Mouse (Mus musculus): ENCODE measurements around the gene Ppp1r36. TPM values are rescaled to one million over a fixed set of nuclear protein-coding genes. Genes with fewer than 3 reads are reported as not detected.

Gene Ppp1r36
- polyA plus RNA-seq, 1 experiment from 2014 or later: 7.5 TPM

DNA sequence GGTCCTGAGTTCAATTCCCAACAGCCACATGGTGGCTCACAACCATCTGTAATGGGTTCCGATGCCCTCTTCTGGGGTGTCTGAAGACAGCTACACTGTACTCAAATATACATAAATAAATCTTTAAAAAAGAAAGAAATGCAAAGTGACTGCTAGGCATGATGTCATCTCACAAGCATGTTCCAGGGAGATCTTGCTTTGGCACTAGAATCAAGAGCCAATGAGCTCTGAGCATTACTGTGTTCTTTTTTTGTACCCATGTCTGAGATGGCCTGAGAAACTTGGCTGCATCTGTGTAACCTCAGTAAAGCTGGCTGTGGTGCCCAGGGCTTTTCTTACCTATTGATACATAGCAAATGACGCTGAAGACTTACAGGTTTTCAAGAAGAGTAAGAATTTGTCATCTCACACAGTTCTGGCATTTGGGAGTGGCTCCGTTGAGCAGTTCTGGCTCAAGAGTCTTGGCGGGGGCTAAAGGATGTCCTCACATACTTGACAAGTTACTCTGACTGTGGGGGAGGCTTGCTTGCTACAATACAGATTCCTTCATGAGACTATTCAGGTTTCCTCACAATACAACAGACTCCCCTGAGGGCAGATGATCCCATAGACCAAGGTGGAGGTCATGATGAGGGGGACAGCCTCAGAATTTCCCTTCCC lies 62.6 kb downstream of the Ppp1r36 start:
- no peak overlapping the region for H3K4me3 ChIP-seq (replicated peaks; ENCODE audit: low read depth, low read length)
- DNase-seq (ENCODE audit: low spot score): no peak

DNA sequence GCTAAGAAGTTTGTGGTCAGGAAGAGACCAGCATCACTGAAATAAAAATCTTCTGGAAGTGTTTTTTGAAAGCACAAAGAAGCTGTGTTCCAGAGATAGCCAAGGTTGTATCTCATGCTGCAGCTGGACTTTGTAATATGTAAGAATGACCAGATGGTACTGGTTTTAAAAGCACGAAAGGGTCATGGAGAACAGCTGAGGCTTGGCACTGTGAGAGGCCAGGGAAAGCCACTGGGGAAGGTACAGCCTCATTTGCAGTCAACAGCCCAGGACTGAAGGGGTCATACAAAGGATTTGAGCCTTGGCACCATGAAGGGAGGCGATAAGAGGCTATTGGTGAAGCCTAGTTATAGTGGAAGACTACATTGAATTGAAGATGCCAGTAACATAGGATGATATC lies 65.1 kb downstream of the Ppp1r36 start:
- H3K4me1 ChIP-seq (replicated peaks; ENCODE audit: insufficient read depth, low read length): peaks cover 11% of the 10 kb centered on the region; the same call in 1 of the 2 replicates
- no peak overlapping the region for H3K27ac ChIP-seq
- no peak for ATAC-seq (replicated peaks; ENCODE audit: low FRiP score, low read depth)
- no peak overlapping the region for H3K9ac ChIP-seq (ENCODE audit: low read depth, low read length)
- H3K4me3 ChIP-seq (replicated peaks; ENCODE audit: low read depth, low read length): no peak overlapping the region
- no peaks in the 10 kb centered on the region for H3K9me3 ChIP-seq (replicated peaks; ENCODE audit: low read length)
- H3K4me2 ChIP-seq (ENCODE audit: low read length): no peak overlapping the region
- DNase-seq (ENCODE audit: low spot score): no peak
- TF ChIP-seq CTCF (IDR thresholded peaks at IDR 0.05; ENCODE audit: low read depth): no peak
- WGBS: 79% methylated on average over 2 of the region's 2 CpGs
- H3K27me3 ChIP-seq (ENCODE audit: insufficient read depth, low read length): no peaks in the 10 kb centered on the region
- no peaks in the 10 kb centered on the region for H3K36me3 ChIP-seq (ENCODE audit: insufficient read depth, low read length)

More for the DNA sequence above, 62.6 kb downstream of the Ppp1r36 start:
- Histone ChIP-seq H3K36me3 (ENCODE audit: insufficient read depth, low read length) (no peaks in the 10 kb centered on the region), H3K27me3 (ENCODE audit: insufficient read depth, low read length) (no peaks in the 10 kb centered on the region), H3K9me3 (replicated peaks; ENCODE audit: low read length) (no peaks in the 10 kb centered on the region), H3K4me1 (replicated peaks; ENCODE audit: insufficient read depth, low read length) (peaks cover 9% of the 10 kb centered on the region; the same call in 1 of the 2 replicates), H3K27ac (no peak overlapping the region), H3K9ac (ENCODE audit: low read depth, low read length) (no peak overlapping the region), H3K4me2 (ENCODE audit: low read length) (no peak overlapping the region)
- WGBS: 67% methylated on average over 4 of the region's 4 CpGs
- TF ChIP-seq CTCF (IDR thresholded peaks at IDR 0.05; ENCODE audit: low read depth): no peak
- no peak for ATAC-seq (replicated peaks; ENCODE audit: low FRiP score, low read depth)

DNA sequence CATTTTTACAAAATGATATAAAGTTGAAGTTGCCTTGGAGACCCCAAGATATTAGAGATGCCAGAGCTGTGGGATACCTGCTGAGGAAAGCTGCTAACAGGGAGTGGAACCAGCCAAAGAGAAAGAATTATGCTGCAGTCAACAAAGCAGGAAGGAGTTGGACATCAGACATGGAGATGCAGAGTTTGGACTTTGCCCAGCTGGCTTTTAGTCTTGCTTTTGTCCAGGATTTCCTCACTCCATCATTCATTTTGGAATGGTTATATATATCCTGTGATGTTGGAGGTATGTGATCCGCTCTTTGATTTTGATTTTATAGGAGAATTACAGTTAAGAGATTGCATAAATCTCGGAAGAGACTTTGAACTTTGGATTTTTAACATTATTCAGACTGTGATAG lies 65.6 kb downstream of the Ppp1r36 start:
- H3K27me3 ChIP-seq (ENCODE audit: insufficient read depth, low read length): no peaks in the 10 kb centered on the region
- H3K4me2 ChIP-seq (ENCODE audit: low read length): no peak overlapping the region
- H3K4me3 ChIP-seq (replicated peaks; ENCODE audit: low read depth, low read length): no peak overlapping the region
- no peaks in the 10 kb centered on the region for H3K36me3 ChIP-seq (ENCODE audit: insufficient read depth, low read length)
- ATAC-seq (replicated peaks; ENCODE audit: low FRiP score, low read depth): no peak
- no peaks in the 10 kb centered on the region for H3K9me3 ChIP-seq (replicated peaks; ENCODE audit: low read length)
- no peak overlapping the region for H3K27ac ChIP-seq
- WGBS: 73% methylated on average over 2 of the region's 2 CpGs
- peaks cover 11% of the 10 kb centered on the region; the same call in 1 of the 2 replicates for H3K4me1 ChIP-seq (replicated peaks; ENCODE audit: insufficient read depth, low read length)
- no peak for DNase-seq (ENCODE audit: low spot score)
- H3K9ac ChIP-seq (ENCODE audit: low read depth, low read length): no peak overlapping the region
- TF ChIP-seq CTCF (IDR thresholded peaks at IDR 0.05; ENCODE audit: low read depth): no peak

DNA sequence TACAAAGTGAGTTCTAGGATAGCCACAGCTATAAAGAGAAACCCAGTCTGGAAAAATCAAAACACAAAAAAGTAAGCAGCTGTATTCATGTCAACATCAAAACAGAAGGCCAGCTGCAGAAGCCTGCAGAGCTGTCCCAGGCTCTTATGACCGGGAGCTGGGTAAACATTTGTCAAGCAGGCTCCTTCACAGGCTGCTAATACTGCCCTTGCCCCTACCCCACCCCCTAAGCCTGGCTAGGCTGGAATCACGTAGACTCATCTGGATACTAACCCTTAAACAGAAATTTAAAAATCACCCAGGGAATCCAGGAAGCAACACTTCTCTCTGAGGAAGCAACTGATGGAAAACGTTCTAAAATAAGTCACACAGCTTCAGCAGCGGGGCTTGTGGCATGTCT lies 67.5 kb downstream of the Ppp1r36 start:
- Histone ChIP-seq H3K4me3 (replicated peaks; ENCODE audit: low read depth, low read length) (no peak overlapping the region), H3K27me3 (ENCODE audit: insufficient read depth, low read length) (no peaks in the 10 kb centered on the region), H3K9me3 (replicated peaks; ENCODE audit: low read length) (no peaks in the 10 kb centered on the region), H3K36me3 (ENCODE audit: insufficient read depth, low read length) (no peaks in the 10 kb centered on the region), H3K4me2 (ENCODE audit: low read length) (no peak overlapping the region), H3K9ac (ENCODE audit: low read depth, low read length) (no peak overlapping the region), H3K4me1 (replicated peaks; ENCODE audit: insufficient read depth, low read length) (peaks cover 6% of the 10 kb centered on the region; the same call in 1 of the 2 replicates), H3K27ac (0 out of 2 replicates have a peak overlapping the region, but pooled peaks have one; percentile 1)
- 17% methylated on average over 4 of the region's 4 CpGs for WGBS
- no peak for ATAC-seq (replicated peaks; ENCODE audit: low FRiP score, low read depth)
- DNase-seq (ENCODE audit: low spot score): no peak
- no peak for TF ChIP-seq CTCF (IDR thresholded peaks at IDR 0.05; ENCODE audit: low read depth)

DNA sequence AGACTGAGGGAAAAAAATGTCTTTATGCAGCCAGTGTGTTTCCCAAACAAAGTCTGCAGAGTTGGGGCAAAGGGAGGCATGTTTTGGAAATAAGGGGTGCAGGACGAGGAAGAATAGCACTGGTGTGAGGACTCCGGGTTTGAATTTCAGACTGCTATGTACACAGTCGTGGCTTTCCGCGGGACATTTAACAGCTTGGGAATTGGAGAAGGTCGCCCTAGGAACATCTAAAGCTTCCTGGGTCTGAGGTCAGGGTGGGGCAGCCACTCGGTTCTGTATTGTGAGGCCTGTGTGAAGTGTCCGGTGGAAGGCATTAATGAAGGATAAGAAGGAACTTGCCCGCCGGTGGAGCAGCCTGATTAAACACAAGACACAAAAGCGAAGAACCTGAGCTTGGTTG lies 68.0 kb downstream of the Ppp1r36 start:
- H3K36me3 ChIP-seq (ENCODE audit: insufficient read depth, low read length): no peaks in the 10 kb centered on the region
- H3K9ac ChIP-seq (ENCODE audit: low read depth, low read length): no peak overlapping the region
- H3K27ac ChIP-seq: 0 out of 2 replicates have a peak overlapping the region, but pooled peaks have one; percentile 1
- no peak for TF ChIP-seq CTCF (IDR thresholded peaks at IDR 0.05; ENCODE audit: low read depth)
- no peak overlapping the region for H3K4me2 ChIP-seq (ENCODE audit: low read length)
- ATAC-seq (replicated peaks; ENCODE audit: low FRiP score, low read depth) (no peak), DNase-seq (ENCODE audit: low spot score) (no peak)
- WGBS: 28% methylated on average over 11 of the region's 11 CpGs
- peaks cover 6% of the 10 kb centered on the region; the same call in 1 of the 2 replicates for H3K4me1 ChIP-seq (replicated peaks; ENCODE audit: insufficient read depth, low read length)
- H3K27me3 ChIP-seq (ENCODE audit: insufficient read depth, low read length): no peaks in the 10 kb centered on the region
- H3K9me3 ChIP-seq (replicated peaks; ENCODE audit: low read length): no peaks in the 10 kb centered on the region
- no peak overlapping the region for H3K4me3 ChIP-seq (replicated peaks; ENCODE audit: low read depth, low read length)

DNA sequence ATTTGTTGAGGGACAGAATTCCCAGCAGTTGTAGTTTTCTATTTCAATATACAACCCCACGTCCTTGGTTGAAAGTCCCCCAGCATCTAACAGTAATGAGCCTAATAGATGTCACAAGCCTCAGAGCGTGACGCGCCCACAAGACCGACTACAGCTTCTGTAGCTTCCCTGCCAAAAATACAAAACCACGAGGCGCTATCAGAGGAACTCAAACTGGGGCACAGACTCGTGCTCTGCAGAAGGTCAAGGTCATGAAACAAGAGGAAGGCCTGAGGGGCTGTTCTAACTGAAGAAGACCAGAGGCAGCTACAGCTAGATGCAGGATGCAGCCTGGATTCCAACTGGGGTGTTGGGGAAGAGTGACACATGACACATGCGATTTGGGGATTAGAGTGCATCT lies 69.6 kb downstream of the Ppp1r36 start:
- ATAC-seq (replicated peaks; ENCODE audit: low FRiP score, low read depth): no peak
- TF ChIP-seq CTCF (IDR thresholded peaks at IDR 0.05; ENCODE audit: low read depth): no peak
- WGBS: 60% methylated on average over 9 of the region's 9 CpGs

More for the DNA sequence above, 69.6 kb downstream of the Ppp1r36 start:
- Histone ChIP-seq H3K9me3 (replicated peaks; ENCODE audit: low read length) (no peaks in the 10 kb centered on the region), H3K27me3 (ENCODE audit: insufficient read depth, low read length) (no peaks in the 10 kb centered on the region), H3K36me3 (ENCODE audit: insufficient read depth, low read length) (no peaks in the 10 kb centered on the region), H3K9ac (ENCODE audit: low read depth, low read length) (no peak overlapping the region), H3K4me2 (ENCODE audit: low read length) (no peak overlapping the region), H3K4me3 (replicated peaks; ENCODE audit: low read depth, low read length) (no peak overlapping the region), H3K4me1 (replicated peaks; ENCODE audit: insufficient read depth, low read length) (peaks cover 6% of the 10 kb centered on the region; the same call in 1 of the 2 replicates), H3K27ac (no peak overlapping the region)
- no peak for DNase-seq (ENCODE audit: low spot score)

Other genes with a start within 250 kb of the Ppp1r36 start
- 0.68 and 0.75 TPM in 2 replicates for gene Esr2, start 240.3 kb upstream of the Ppp1r36 start, polyA plus RNA-seq (2015; fragmentation: Nextera tagmentation; extraction: Ambion mirVana)
- 0.08 and 0.19 TPM in 2 replicates for gene Tex21, start 170.8 kb upstream of the Ppp1r36 start, polyA plus RNA-seq (2015; fragmentation: Nextera tagmentation; extraction: Ambion mirVana)
- gene Mthfd1, start 162.2 kb upstream of the Ppp1r36 start, polyA plus RNA-seq (2015; fragmentation: Nextera tagmentation; extraction: Ambion mirVana): 94.0 and 106 TPM in 2 replicates
- gene Akap5, start 92.6 kb upstream of the Ppp1r36 start, polyA plus RNA-seq (2015; fragmentation: Nextera tagmentation; extraction: Ambion mirVana): 0.43 and 0.54 TPM in 2 replicates
- 13.0 and 13.2 TPM in 2 replicates for gene Zbtb25, start 47.9 kb upstream of the Ppp1r36 start, polyA plus RNA-seq (2015; fragmentation: Nextera tagmentation; extraction: Ambion mirVana)
- gene Zbtb1, start 47.3 kb upstream of the Ppp1r36 start, polyA plus RNA-seq (2015; fragmentation: Nextera tagmentation; extraction: Ambion mirVana): 8.2 and 9.0 TPM in 2 replicates
- gene Hspa2, start 13.4 kb upstream of the Ppp1r36 start, polyA plus RNA-seq (2015; fragmentation: Nextera tagmentation; extraction: Ambion mirVana): 12.4 and 14.6 TPM in 2 replicates
- 14.9 and 17.7 TPM in 2 replicates for gene Plekhg3, start 113.4 kb downstream of the Ppp1r36 start, polyA plus RNA-seq (2015; fragmentation: Nextera tagmentation; extraction: Ambion mirVana)